Mouse (Mus musculus): Measurements from ENCODE around the gene H2-D1. TPM values are rescaled to one million over a fixed set of nuclear protein-coding genes. Genes with fewer than 3 reads are reported as not detected.

Gene H2-D1
- polyA plus RNA-seq, 1 experiment from 2014 or later, result 555 TPM

DNA sequence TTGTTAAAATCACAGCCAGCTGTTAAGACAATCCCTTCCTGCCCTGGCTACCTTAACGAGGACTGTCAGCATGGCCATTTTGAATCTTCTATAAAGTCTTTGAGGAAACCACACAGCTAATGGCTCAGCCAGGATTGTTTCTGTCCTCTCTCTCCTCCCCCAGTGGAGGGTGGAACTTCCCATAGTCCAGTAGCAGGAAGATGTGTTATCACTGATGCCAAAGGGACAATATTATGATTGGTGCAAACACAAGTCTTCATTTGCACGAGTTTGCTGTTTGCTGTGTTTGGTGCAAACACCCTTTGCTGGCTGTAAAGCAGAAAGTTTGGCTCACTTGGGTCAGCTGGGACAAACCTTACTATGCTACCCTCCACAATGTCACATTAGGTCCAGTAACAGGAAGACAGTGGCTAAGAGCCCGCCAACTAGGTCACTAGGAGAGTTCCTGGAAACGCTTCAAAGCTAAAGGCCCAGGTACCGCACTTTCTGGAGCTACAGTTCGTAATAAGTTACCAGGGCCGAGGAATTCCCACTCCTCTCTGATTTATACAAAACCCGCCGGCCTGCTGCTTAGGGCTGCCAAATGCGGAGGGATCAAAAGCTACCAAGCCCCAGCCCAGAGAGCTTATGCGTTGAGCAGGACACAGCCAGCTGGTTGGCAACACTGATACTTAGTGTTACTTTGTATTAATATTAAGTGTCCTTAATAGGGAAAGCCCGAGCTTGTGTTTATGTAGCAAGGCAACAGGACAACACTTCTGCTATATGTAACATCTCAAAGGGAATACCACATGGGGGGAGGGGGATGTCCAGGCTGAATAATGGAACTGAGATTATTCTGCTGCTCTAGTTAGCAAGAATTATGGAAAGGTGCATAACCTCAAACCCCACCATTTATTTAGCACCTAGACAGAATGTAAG is 21.9 kb upstream of the H2-D1 start:
- no peak for DNase-seq (ENCODE audit: low spot score)

DNA sequence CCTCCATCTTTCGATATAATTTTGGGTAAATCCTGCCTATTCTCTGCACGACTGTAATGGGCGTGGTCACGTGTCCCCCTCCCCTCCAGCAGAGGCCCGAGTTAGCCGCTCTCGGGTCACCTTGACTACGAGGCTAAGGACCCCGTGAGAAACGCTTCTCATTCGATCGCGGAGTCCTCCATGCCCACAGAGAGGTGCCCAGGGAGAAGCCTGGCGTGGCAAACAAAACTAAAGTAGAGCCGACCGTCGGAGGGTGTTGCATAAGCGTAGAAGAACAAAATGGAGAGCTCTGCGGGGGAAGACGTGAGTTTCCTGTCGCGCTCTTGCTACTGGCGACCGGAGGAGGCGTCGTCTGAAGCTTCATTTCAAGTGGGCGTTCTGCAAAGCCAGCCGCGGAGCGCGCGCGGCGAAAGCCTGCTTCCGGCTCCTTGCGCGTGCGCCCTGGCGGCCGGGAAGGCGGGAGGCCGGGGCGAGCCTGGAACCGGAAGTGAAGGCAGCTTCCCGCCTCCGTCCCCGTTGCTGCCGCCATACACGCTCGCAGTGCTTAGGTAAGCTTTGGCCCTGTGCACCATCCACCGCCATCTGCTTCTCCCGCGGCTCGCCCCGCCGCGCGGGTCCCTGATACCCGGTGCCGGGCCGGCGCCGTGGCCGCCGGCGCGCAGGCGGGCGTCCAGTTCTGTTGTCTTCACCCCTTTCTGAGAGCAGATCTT is 21.1 kb upstream of the H2-D1 start, which contains the start of gene Ddx39b:
Gene Ddx39b (plus strand): TSS at position 442 of the 710 bp plus-strand sequence.
- peak; percentile 98 for DNase-seq (ENCODE audit: low spot score)

DNA sequence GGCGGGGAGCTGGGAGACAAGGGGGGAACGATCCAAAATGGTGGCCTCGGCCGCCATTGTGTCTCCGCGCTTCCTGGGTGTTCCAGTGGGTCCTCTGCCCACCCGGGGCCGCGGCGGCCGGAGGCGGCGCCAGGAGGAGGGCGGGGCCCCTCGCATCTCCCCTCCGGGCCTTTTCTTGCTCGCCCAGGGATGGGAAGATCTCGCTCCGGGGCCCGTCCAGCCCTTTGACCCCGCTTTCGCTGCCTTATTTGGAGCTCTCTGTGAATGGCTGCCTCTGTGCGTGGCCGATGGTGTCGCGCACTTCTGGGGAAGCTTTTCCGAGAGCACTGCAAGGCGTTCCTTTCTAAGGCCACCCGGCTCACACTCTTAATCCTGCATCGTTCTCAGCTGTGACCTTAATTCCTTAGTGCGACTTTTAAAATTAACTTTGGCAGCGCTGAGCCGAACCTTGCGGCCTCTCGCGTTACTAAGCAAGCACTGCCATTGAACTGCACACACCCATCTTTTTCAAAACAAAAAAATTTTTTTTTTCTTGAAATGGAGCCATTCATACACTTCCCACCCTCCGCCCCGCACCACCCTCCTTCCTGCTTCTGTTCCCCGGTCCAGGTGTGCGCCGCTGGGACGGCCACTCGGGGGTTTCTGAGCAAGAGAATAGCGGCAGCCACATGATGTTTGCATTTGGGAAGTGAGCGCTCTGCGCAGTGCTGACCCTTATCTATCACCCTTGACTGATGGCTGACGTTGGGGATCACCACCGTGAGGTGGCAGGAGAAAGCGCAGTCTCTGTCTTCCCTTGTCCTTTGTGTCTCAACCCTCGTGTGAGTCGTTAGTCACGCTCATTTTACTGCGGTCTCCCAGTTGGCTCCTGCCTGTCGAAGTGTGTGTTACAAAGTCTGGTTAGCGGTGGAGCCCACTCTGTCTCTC is 20.3 kb upstream of the H2-D1 start:
- peak; percentile 65 for DNase-seq (ENCODE audit: low spot score)

DNA sequence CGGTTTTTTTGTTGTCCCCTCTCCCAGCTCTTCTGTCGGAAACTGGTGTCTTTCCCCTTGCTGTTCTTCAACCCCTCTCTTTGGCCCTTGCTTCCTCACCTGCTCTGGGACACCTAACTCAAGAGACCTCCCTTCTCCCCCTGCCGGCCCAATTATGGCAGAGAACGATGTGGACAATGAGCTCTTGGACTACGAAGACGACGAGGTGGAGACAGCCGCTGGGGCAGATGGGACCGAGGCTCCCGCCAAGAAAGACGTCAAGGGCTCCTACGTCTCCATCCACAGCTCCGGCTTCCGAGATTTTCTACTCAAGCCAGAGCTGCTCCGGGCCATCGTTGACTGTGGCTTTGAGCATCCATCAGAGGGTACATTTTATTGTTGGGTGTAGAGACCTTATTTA is 19.4 kb upstream of the H2-D1 start:
- DNase-seq (ENCODE audit: low spot score), result peak; percentile 43

DNA sequence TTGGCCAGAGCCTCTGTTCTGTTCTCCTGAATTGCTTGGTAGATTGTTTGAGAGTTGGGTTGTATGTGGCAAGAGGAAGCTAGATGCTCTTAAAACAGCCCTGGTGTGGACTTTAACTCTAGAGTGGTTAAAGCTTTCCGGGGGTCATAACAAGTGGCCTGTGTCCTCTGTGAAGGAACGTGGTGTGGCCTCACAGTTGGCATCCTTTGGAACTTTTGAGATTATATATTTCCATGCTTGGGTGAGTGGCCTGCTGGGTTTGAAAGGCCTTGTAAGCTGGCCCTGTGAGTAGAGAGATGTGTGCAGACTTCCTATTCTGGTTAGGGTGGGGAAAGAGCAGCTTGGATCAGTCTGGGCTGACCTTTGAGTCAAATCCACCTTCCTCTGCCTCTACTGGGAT is 17.5 kb upstream of the H2-D1 start:
- no peak for DNase-seq (ENCODE audit: low spot score)

DNA sequence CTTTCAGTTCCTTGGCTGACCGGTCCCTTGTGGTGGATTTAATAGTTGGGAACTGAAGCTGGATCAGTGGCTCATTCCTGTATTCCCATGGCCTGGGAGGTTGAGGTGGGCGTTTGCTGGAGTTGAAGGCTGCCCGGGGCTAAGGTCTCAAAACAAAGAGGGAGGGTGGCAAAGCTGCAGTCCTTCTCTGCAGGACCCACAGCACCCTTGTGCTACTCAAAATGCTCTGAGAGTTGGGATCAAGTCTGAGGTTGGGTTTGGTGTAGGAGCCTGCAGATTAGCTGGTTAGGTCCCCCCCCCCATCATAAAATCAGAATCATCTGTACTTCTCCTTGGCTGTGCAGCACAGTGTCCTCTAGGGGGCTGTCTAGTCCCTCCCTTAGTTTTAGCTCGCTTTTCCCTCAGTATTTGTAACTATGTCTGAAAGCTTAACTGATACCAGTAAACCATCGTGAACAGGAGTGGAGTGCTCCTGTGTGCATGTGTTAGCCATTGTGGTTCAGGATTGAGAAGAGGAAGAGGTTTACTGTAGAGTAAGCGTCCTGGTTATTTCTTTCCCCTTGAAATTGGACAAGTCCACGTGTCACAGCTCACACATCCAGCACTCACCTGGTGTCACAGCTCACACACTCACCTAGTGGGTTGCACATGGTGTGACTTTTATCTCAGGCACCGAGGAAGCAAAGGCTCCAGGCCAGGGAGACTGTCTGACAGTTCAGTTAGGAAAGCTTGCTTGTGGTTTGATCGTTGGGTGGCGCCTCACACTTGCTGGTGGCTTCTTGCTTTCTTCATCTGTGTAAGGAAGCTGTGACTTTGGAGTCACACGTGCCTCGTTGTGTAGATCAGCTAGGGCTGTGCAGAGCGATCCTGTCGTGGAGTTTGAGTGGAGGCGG is 16.6 kb upstream of the H2-D1 start:
- peak; percentile 66 for DNase-seq (ENCODE audit: low spot score)

DNA sequence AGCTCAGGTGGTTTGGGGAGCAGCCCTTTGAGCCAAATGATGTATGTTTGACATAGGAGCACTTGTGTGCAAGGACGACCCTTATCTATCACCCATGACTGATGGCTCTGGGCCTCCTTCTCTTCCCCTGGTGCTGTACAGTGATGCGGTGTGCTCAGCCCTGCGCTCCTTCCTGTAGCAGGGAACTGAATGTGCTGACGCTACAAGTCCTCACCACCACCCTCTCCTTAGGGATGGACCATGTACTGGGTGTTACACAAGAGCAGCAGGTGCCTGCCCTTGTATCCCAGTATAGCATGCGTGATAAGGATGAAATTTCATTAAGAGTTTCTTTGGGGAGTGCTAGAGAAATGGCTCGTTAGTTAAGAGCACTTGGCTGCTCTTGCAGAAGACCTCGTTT is 15.4 kb upstream of the H2-D1 start:
- DNase-seq (ENCODE audit: low spot score), result no peak

DNA sequence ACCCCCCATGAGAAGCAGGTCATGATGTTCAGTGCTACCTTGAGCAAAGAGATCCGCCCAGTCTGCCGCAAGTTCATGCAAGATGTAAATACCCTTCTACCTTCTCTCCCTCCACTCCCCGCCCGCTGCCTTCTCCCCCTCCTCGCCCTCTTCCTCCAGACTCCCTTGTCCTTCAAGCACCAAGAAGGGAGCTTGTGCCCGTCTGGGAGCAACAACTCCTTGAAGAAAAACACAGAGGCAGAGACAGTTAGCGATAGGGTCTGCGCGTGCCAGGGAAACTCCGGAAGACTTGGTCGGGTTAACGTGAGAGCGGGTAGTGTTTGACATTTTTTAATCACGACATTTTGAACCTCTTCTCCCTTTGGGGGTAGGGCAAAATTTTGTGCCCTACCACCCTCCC is 13.5 kb upstream of the H2-D1 start:
- no peak for DNase-seq (ENCODE audit: low spot score)

DNA sequence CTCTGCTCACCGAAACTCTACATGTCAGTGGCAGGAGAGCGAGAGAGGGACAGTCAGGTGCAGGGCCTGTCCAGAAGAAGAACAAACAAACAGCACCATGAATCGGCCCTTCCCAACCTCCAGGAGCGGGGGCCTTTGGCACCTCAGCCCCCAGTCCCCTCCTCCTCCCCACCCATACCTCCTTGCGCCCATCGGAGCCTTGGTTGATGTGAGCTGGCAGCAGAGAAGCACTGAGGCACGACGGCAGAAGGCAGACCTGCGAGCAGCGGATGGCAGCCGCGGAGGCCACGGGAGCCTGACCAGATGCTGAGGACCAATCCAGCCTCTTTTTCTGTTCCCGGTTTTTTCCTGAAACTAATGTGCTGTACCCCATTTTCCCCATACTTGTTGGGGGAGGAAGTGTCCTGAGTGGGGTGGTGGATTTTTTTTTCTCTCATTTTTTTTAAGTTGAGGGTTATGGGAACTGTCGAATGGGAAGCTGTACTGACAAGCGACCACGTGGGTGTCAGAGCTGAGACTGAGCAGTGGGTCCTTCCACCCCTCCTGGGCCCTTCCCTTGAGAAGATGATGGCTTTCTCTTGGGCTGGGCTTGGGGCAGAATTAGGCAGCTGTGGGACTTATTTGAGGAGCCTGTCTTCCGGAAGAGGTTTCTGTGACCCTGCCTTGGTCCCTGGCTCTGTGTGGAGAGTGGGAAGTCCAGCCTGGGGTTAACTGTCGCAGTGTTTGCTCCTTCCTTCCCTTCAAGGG is 12.9 kb upstream of the H2-D1 start:
- no peak for DNase-seq (ENCODE audit: low spot score)

DNA sequence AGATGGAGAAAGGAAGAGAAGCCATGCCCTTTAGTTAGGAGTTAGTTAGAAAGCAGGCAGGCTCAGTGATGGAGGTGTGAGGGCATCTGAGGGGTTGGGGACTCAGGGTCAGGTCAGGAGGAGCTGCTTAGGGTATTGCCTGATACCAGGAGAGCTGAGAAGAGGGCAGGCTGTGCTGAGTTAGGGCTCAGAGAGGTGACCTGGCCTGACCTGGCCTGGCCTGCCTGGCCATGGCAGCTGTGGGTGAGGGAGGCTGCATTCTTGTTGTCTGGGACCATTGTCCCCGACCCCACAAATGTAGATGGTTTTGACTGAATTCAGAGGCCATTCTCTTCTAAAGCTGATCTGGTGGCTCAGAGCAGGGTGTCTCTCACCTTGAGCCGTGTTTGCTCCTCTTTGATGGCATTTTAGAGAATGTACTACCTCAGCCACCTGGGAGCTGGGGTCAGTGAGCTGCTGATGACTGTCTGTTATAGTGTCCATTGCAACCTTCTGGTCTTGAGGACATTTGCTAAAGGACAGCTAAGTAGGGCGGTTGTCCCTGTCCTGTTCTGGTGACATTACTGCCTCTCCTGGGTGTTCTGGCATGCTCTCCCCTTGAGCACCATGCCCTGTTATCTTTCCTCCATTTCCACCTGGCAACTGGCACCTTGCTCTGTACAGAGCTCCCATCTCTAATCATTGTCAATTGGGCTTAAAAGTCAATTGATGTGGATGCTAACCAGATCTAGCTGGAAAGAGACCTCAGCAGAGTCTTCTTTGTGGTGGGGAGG is 12.0 kb upstream of the H2-D1 start:
- no peak for DNase-seq (ENCODE audit: low spot score)

DNA sequence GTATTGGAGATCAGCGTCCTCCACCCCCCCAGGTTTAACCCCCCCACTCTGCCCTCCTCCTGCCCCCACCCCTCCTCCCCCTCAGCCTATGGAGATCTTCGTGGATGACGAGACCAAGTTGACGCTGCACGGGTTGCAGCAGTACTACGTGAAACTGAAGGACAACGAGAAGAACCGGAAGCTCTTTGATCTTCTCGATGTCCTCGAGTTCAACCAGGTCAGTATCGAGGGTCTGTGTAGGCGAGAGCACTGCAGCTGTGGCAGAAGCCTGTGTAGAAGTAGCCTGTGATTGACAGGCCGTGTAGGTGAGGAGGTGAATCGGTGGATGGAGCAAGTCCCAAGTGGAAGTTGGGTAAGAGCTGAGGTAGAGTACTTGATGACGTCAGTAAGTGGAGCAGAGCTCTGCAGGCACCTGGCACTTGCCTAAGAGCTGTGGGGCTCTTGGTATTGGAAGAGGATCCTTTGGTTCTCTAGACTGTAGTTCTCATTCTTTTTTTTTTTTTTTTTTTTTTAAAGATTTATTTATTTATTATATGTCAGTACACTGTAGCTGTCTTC is 11.3 kb upstream of the H2-D1 start:
- DNase-seq (ENCODE audit: low spot score), result no peak

DNA sequence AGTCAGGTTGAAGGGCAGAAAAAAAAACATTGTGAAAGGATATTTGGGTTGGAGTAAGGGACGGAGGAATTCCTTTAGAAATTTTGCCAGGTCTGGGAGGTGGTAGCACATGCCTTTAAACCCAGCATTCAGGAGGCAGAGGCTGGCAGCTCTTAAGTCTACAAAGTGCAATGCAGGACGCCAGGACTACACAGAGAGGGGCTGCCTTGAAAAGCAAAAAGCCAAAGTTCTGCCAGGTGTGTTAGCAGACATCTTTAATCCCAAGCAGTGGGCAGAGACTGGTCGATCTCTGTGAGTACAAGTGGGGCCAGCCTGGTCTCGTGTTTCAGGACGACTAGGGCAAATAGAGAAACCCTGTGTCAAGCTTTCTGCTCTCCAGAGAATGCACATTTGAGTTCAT is 10.5 kb upstream of the H2-D1 start:
- no peak for DNase-seq (ENCODE audit: low spot score)

DNA sequence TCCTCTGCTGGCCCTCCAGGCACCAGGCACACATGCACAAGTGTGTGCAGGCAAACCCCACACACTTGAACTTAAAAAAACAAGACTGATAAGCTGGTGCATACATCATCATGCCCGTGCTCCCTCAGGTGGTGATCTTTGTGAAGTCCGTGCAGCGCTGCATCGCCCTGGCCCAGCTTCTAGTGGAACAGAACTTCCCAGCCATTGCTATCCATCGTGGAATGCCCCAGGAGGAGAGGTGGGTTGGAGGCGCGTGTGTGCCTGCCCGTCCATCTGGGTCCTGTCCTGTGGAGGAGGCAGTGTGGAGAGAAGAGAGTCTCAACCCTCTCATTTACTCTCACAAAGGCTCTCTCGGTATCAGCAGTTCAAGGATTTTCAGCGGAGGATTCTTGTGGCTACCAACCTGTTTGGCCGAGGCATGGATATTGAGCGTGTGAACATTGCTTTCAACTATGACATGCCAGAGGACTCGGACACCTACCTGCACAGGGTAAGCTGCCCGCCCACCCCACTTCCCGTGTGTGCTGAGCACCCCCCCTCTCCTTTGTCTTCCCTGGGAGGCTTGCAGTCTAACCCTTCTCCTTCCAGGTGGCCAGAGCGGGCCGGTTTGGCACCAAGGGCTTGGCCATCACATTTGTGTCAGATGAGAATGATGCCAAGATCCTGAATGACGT is 9.8 kb upstream of the H2-D1 start:
- no peak for DNase-seq (ENCODE audit: low spot score)

DNA sequence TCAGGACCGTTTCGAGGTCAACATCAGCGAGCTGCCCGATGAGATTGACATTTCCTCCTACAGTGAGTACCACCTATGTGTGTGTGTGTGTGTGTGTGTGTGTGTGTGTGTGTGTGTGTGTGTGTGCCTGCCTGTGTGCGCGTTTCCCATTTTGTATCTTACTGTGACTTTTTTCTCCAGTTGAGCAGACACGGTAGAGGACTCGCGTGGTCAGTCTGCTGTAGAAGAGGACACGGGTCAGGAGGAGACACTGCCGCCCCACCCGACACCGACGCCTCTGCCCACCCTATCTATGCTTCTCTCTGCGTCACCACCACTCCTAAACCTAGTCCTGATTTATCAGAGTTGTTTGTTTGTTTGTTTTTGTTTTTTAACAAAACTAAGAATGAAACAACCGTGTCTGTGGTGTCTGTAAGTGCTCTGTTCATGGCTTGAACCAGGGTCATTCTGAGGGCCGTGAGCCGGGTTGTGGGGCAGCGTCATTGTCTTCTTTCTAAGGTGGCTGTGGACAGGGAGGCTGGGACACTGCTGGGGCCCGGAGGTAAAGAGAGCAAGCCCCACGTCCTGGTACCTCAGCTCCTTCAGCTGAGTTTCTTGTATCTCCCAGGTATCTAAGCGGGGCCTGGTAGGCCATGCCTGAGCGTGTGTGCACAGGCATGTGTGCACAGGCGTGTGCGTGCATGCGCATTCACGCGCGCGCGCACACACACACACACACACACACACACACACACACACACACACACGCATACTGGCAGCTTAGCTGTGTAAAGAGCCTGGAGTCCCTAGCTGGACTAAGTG is 9.0 kb upstream of the H2-D1 start:
- no peak for DNase-seq (ENCODE audit: low spot score)

DNA sequence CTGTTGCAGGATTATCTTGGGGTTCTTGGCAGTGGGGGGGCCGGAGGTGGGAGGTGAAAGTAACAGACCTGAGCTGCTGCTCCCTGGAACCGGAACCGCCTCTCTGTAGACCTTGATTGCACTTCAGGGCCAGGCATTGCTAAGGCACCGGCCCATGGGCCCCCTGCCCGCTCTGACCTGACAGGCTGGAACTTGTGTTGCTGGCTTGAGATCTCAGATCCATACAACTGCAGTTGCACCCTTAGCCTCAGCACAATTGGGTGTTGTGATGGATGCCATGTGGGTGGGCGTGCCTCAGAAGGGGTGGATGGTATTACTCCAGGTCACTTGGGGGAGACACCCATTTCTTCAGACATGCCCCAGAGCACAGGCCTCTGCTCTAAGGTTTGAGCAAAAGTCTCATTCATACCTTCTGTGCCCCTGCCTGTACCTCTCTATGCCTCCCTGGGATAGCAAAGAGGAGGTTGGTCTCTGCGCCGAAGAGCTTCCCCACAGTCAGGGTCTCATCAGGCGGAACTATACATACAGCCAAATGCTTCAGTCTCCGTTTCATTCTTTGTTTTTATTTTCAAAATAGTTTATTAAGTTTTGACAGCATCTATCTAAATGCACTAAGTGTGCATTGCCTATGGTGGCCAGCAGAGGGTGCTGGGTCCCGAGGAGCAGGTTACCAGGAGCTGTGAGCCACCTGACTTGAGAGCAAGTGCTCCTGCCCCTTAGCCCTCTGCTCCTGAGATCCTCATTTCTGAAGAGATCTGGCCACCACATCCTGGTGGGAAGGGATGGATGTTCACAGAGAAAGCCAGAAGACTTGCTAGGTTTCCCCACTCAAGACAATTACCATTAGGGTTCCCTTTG is 8.1 kb upstream of the H2-D1 start:
- peak; percentile 68 for DNase-seq (ENCODE audit: low spot score)

DNA sequence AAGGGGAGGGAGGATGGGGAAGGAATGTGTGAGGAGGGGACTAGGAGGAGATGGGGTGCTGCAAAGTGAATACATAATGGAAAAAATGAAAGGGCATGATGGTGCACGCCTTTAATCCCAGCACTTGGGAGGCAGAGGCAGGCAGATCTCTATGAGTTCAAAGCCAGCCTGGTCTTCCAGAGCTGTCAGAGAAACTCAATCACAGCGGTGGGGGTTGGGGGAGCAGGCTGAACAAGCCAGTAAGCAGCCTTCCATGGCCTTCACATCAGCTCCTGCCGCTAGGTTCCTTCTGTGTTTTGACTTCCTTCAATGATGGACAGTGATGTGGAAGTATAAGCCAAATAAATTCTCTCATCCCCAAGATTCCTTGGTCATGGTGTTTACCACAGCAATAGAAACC is 7.2 kb upstream of the H2-D1 start:
- DNase-seq (ENCODE audit: low spot score), result no peak
